Mouse (Mus musculus) hindbrain, embryonic 16.5 days (tissue): ENCODE measurements around the gene Nxph4. TPM values are rescaled to one million over a fixed set of nuclear protein-coding genes. Genes with fewer than 3 reads are reported as not detected.

Experiments used
- ATAC-seq: fragments of 200-750 bp; cut with Nextera tagmentation; 2 replicates; pipeline ENCODE4 v1.8.0; 2017; ENCODE audit warnings: moderate TSS enrichment, moderate library complexity
- H3K27ac ChIP-seq: fragments of 300-500 bp; sonication (generic); 2 replicates; pipeline ENCODE4 v1.5.1; 2014; ENCODE audit warnings: low read depth, mild to moderate bottlenecking, control low read depth, low read length, moderate library complexity
- H3K27me3 ChIP-seq: fragments of 300-500 bp; sonication (generic); replicated peaks from 2 replicates; pipeline ENCODE4 v1.6.1; 2014; ENCODE audit warnings: low read length; ENCODE audit not compliant: control insufficient read depth, insufficient read depth
- H3K36me3 ChIP-seq: fragments of 300-500 bp; sonication (generic); 2 replicates; pipeline ENCODE4 v1.6.1; 2014; ENCODE audit warnings: mild to moderate bottlenecking, low read length, moderate library complexity, mixed read lengths; ENCODE audit not compliant: control insufficient read depth, insufficient read depth
- H3K4me1 ChIP-seq: fragments of 300-500 bp; sonication (generic); 2 replicates; pipeline ENCODE4 v1.6.1; 2014; ENCODE audit warnings: low read depth, low read length; ENCODE audit not compliant: control insufficient read depth, insufficient read depth
- H3K4me2 ChIP-seq: fragments of 300-500 bp; sonication (generic); 2 replicates; pipeline ENCODE4 v1.6.1; 2014; ENCODE audit warnings: mild to moderate bottlenecking, low read length, control low read depth, moderate library complexity
- H3K4me3 ChIP-seq: fragments of 300-500 bp; sonication (generic); 2 replicates; pipeline ENCODE4 v1.5.1; 2014; ENCODE audit warnings: mild to moderate bottlenecking, low read length, control low read depth, moderate library complexity
- H3K9ac ChIP-seq: fragments of 300-500 bp; sonication (generic); 2 replicates; pipeline ENCODE4 v1.6.1; 2014; ENCODE audit warnings: low read depth, mild to moderate bottlenecking, control low read depth, low read length, moderate library complexity
- H3K9me3 ChIP-seq: fragments of 300-500 bp; sonication (generic); 2 replicates; pipeline ENCODE4 v1.6.1; 2014; ENCODE audit warnings: mild to moderate bottlenecking, low read length, moderate library complexity; ENCODE audit not compliant: control insufficient read depth
- WGBS: fragments of 180-500 bp; shearing (Covaris S2); extraction: QIAGEN DNeasy Blood & Tissue Kit; methylation state at CpG from one replicate; pipeline ENCODE4 v1.1.7; 2014; 5-methylcytosine and 5-hydroxymethylcytosine counted together
- polyA plus RNA-seq: library from polyadenylated mRNA; unstranded; fragments of >200 nt; fragmentation: Nextera tagmentation; extraction: Ambion mirVana; gene quantifications from 2 replicates; pipeline ENCODE4 v1.2.1, GENCODE M21; 2015

Nxph4 gene
- polyA plus RNA-seq, 1 experiment from 2014 or later: 129 TPM

DNA sequence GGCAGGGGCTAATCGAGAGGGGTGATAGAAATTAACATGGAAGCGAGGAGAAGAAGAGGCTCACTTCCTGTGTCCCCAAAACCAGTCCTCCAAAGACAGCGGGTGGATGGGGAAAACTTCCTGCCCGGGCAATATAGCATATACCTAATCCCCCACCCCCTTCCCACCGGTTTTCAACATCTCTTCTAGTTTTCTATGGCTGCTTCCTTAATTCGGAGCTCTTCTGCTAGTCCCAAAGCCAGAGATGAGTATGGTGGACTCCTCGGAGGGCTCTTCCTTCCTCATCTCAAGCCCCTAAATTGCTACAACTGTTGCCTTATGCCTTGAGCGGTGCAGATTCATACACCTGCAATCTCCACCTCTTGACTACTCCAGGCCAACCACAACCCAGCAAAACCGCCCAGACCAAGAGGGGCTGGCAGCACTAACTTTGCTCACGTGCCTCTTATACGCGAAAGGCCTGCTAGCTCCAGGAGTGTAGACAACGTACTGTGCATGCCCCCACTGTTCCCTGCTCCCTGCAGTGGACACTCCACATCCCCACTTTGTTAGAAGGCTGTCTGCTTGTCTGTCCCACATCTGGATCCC is 20.2 kb downstream of the Nxph4 start:
- H3K4me1 ChIP-seq: peaks cover 59% of the 10 kb centered on the region
- 0 out of 2 replicates have a peak, but pooled peaks cover 2% of the 10 kb centered on the region for H3K27me3 ChIP-seq
- WGBS: 16% methylated on average over 13 of the region's 13 CpGs
- H3K4me3 ChIP-seq: no peak overlapping the region
- H3K27ac ChIP-seq: peak overlapping the region; percentile 20; the same call in 1 of the 2 replicates
- H3K36me3 ChIP-seq: peaks cover 11% of the 10 kb centered on the region
- H3K4me2 ChIP-seq: peak overlapping the region; percentile 90
- no peak overlapping the region for H3K9ac ChIP-seq
- no peak for ATAC-seq
- no peaks in the 10 kb centered on the region for H3K9me3 ChIP-seq

DNA sequence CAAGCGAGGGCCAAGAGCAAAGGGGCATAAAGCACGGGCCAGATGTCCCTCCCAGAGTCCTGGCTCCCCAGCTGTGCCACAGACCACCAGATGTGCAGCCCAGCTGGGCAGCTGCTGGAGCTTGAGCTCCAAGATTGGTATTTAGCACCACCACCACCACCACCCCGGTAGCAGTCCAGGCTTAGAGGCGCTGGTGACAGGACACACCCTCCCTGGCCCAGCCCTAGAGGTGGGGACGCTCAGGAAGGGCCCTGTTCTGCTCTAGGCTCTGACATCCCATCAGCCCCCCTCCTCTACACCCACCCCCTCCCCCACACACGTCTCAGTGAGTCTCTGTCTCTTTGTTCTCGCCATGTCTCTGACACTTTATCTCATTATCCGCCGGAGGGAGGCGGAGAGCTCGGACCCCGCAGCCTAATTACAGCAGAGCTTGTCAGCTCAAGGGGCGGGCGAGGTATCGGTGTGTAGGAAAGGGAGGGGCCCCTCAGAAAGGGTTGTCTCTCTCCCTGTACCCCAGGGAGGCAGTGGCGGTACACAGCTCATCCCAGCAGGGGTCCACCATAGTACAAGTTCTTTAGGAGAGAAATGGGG is 20.8 kb downstream of the Nxph4 start:
- Histone ChIP-seq H3K4me1 (peaks cover 65% of the 10 kb centered on the region), H3K9me3 (no peaks in the 10 kb centered on the region), H3K27ac (peak overlapping the region; percentile 54; the same call in 1 of the 2 replicates), H3K9ac (peak overlapping the region; percentile 25; the same call in 1 of the 2 replicates), H3K27me3 (0 out of 2 replicates have a peak, but pooled peaks cover 2% of the 10 kb centered on the region), H3K4me2 (peak overlapping the region; percentile 90), H3K36me3 (peaks cover 8% of the 10 kb centered on the region; the same call in 1 of the 2 replicates), H3K4me3 (no peak overlapping the region)
- ATAC-seq: no peak
- 0% methylated on average over 15 of the region's 16 CpGs for WGBS

DNA sequence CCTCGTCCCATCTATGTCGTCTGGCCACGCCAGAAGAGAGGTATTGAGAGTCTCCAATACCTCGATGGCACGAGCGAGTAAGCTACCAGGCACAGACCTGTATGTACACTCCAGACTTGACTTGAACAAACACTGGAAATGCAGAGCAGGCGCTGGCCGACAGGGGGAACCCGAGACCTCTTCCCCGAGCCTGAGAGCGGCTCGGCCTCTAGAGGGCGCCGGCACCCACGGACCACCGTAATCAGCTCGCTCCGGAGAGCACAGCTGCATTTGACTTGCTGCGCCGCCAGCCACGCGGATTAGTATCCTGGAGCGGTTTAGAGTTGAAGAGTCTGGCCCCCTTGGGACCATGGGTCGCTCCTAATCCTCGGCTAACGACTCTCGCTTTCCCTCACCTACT is 21.5 kb downstream of the Nxph4 start:
- ATAC-seq: peak; percentile 15
- H3K27me3 ChIP-seq: 0 out of 2 replicates have a peak, but pooled peaks cover 2% of the 10 kb centered on the region
- peak overlapping the region; percentile 46 for H3K4me3 ChIP-seq
- H3K36me3 ChIP-seq: peaks cover 2% of the 10 kb centered on the region; the same call in 1 of the 2 replicates
- peak overlapping the region; percentile 81 for H3K9ac ChIP-seq
- H3K27ac ChIP-seq: peak overlapping the region; percentile 98
- no peaks in the 10 kb centered on the region for H3K9me3 ChIP-seq
- WGBS: under 1% methylated on average over 27 of the region's 27 CpGs
- H3K4me1 ChIP-seq: peaks cover 73% of the 10 kb centered on the region
- peak overlapping the region; percentile 90 for H3K4me2 ChIP-seq

DNA sequence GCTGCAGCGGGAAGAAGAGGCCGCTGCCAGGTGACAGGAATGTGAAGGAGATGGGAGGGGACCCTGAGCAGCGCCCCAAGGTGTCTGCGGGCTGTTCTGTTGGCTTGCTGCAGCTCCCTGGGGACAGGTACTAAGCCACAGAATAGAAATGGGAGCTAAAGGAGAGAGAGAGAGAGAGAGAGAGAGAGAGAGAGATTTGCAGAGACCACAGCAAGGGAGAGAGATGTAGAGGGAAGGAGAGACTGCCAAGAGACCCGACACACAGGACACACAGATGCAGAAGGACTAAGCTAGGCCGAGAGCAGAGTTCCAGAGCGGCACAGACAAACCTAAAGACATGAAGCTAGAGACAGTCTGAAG is 22.1 kb downstream of the Nxph4 start:
- WGBS: 0% methylated on average over 7 of the region's 7 CpGs
- Histone ChIP-seq H3K4me3 (peak overlapping the region; percentile 46), H3K27ac (peak overlapping the region; percentile 98), H3K9me3 (no peaks in the 10 kb centered on the region), H3K27me3 (no peaks in the 10 kb centered on the region), H3K4me2 (peak overlapping the region; percentile 90), H3K9ac (peak overlapping the region; percentile 81), H3K4me1 (peaks cover 75% of the 10 kb centered on the region), H3K36me3 (no peaks in the 10 kb centered on the region)
- ATAC-seq: no peak

DNA sequence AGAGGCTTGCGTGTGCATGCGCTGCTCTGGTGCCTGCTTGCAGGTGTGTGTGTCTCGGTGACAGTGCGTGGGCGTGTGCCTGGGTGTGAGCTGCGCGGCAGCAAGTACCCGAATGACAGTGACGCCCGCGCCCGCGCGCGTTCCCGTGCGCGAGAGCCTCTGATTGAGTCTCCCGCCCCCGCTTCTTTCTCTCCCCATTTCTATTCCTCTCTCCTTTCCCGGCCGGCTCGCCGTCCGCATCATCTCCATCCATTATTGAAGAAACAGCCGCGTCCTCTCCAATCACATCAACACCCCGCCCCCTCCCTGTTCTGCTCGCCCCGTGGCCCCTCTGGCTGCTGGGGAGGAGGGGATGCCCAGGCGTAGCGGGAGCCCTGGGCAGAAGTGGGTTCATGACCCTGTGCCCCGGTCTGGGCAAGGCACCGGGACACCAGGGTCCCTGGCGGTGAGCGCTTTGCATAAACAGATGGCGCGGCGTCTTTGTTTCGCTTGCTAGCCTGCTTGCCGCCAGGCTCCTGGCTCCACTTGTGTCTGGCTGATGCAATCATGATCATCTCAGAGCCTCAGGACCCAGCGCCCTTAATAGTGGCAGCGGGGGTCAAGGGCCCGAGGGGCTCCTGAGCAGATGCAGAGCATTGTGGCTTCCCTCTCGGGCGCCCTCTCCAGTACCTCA is 22.6 kb downstream of the Nxph4 start:
- Histone ChIP-seq H3K27me3 (no peaks in the 10 kb centered on the region), H3K4me3 (peak overlapping the region; percentile 46), H3K36me3 (no peaks in the 10 kb centered on the region), H3K27ac (peak overlapping the region; percentile 98), H3K4me1 (peaks cover 72% of the 10 kb centered on the region), H3K9ac (peak overlapping the region; percentile 81), H3K9me3 (no peaks in the 10 kb centered on the region), H3K4me2 (peak overlapping the region; percentile 90)
- under 1% methylated on average over 43 of the region's 46 CpGs for WGBS
- peak; percentile 31 for ATAC-seq

DNA sequence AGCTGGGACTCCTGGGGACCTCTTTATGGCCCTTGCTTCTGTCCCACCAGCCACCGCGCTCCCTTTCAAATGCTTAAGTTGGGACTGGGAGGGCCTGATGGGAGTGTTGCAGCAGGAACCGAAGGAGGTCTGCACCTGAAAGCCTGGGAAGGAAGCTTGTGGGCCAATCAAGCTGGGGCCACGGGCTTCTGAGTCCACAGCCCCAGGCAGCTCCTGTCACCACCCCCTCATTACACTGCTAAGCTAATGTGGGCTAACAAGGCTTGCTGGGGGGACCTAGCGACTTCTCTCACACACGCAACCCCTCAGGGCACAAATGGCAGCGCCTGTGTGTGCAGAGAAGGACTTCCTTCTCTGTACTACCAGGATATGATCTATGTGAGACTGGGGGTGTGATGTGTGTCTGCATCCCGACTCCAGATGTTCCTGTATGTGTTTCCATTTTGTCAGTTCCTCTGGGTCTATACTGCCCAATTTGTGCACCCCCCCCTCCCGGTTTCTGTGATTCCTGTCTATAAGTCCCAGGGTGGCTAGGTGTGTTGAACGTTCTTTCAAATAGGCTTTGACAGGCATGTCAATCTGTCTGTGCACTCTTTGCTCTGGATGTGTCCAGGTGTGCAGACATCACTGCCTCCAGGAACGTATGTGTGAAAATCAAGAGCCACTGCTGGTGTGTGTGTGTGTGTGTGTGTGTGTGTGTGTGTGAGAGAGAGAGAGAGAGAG is 23.3 kb downstream of the Nxph4 start:
- Histone ChIP-seq H3K27ac (peak overlapping the region; percentile 98), H3K36me3 (no peaks in the 10 kb centered on the region), H3K9ac (peak overlapping the region; percentile 81), H3K4me3 (peak overlapping the region; percentile 46), H3K27me3 (no peaks in the 10 kb centered on the region), H3K9me3 (no peaks in the 10 kb centered on the region), H3K4me2 (peak overlapping the region; percentile 90), H3K4me1 (peaks cover 67% of the 10 kb centered on the region)
- no peak for ATAC-seq
- WGBS: 6% methylated on average over 11 of the region's 11 CpGs

DNA sequence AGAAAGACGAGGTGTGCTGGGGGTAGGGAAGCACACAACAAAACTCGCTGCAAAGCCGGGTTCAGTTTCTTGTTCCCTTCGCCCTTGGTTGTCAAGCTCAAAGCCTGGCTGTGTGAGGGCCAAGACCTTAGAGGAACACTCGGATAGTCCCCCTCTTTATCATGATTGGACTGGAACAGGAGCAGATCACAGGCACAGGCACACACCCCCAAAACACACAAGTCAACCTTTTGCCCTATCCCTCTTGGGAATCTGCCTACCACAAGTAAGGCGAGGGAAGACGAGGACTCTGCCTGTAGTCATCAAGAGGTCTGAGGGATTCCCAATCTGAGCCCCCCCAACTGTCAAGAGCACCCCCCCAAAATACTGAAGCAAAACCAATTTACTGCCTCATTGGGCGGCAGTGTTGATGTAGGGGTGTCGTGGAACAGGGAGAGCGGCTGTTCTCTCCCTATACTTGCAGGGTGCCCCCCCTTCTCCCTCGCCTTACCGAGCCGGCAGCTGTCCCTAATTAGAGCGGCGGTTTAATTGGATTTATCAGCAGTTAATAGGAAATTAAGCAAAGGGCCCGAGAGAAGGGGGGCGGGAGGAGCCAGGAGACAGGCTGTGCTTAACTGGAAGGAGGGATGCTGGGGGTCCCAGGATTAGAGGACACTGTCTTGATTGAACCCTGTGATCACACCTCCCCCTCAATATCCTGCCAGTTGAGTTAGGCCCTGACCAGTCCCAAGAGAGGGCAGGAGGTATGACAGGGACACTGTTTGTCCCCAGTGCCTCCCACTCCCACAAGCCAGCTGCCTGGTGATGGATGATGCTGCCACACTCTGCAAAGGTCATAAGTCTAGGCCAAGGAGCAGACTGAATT is 24.3 kb downstream of the Nxph4 start:
- peak; percentile 5 for ATAC-seq
- H3K9me3 ChIP-seq: no peaks in the 10 kb centered on the region
- peak overlapping the region; percentile 98 for H3K27ac ChIP-seq
- H3K4me2 ChIP-seq: peak overlapping the region; percentile 90
- peak overlapping the region; percentile 38 for H3K4me3 ChIP-seq
- peak overlapping the region; percentile 81 for H3K9ac ChIP-seq
- H3K4me1 ChIP-seq: peaks cover 63% of the 10 kb centered on the region
- H3K36me3 ChIP-seq: no peaks in the 10 kb centered on the region
- WGBS: 7% methylated on average over 16 of the region's 17 CpGs
- no peaks in the 10 kb centered on the region for H3K27me3 ChIP-seq

DNA sequence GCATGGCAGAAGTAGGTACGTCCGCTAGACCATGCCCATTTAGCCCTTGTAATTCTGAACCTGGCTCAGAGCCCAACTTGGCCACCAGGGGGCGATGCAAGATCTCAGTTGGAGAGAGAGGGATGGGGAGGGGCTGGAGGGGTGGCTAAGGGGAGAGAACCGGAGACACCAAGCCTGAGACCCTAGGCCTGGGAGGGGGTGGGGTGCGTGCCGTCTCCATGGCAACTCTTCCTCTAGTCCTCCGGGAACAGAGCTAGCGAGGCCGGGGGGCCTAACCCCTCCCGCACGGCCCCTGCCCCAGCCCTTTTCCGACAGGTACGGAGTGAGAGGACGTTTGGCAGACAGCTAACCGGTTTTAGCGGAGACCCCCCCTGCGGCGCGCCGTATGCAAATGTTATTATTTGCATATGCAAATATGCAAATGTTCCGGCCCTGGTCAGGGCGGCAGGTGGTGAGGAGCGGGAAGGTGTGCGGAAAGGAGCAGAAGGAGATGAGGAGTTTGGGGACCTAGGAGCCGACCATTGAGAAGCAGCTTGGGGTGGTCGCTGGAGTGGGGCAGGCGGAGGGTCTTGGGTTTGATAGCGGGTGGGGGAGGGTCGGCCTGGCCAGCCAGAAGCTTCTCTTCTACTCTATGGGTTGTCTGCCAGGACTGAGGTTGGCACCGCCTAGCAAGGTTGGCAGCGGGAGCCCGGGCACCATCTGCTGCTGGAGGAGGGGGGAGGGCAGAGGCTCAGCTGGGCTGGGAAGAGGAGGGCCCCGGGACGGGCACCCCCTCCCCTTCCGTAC is 25.1 kb downstream of the Nxph4 start:
- Histone ChIP-seq H3K27ac (peak overlapping the region; percentile 98), H3K4me3 (peak overlapping the region; percentile 38), H3K9ac (peak overlapping the region; percentile 58), H3K4me2 (peak overlapping the region; percentile 90), H3K9me3 (no peaks in the 10 kb centered on the region), H3K4me1 (peaks cover 62% of the 10 kb centered on the region), H3K36me3 (no peaks in the 10 kb centered on the region), H3K27me3 (no peaks in the 10 kb centered on the region)
- WGBS: under 1% methylated on average over 35 of the region's 35 CpGs
- ATAC-seq: peak; percentile 70
